Mouse (Mus musculus) c-Kit-positive CD71-positive TER-119-negative erythroid progenitor cells, embryonic 14.5 days (primary cell): ENCODE data around the gene Incenp.
"Not testable (repeated sequence)": the region's sequence is repeated elsewhere in the genome, so short reads cannot be mapped to it uniquely, and the experiment has no call there.

Experiments
- DNase-seq: peaks from one replicate; pipeline ENCODE4 v3.0.0-alpha.2; 2013; ENCODE audit warnings: low read depth

The Incenp gene

GRCm38 (mm10) chr19:9899072-9899779 is at the start of gene Incenp:
TSS of gene Incenp (minus strand) at chr19:9899551.
- peak; percentile 98 for DNase-seq

- no peak for DNase-seq
Observed at GRCm38 (mm10) chr19:9946986-9947385, 47.6 kb upstream of the Incenp start.

GRCm38 (mm10) chr19:9945800-9946564 is 46.6 kb upstream of the Incenp start:
- DNase-seq = no peak

- DNase-seq = no peak
Observed at GRCm38 (mm10) chr19:9942539-9943533, 43.5 kb upstream of the Incenp start.

- DNase-seq = no peak
Observed at GRCm38 (mm10) chr19:9941809-9942208, 42.5 kb upstream of the Incenp start.

GRCm38 (mm10) chr19:9940903-9941302 is 41.6 kb upstream of the Incenp start:
- DNase-seq = no peak

GRCm38 (mm10) chr19:9939841-9940240 is 40.5 kb upstream of the Incenp start:
- DNase-seq = no peak

GRCm38 (mm10) chr19:9938824-9939303 is 39.5 kb upstream of the Incenp start:
- peak; percentile 57 for DNase-seq

GRCm38 (mm10) chr19:9938156-9938823 is 38.9 kb upstream of the Incenp start:
- no peak for DNase-seq

- no peak for DNase-seq
Observed at GRCm38 (mm10) chr19:9937428-9937827, 38.1 kb upstream of the Incenp start.

- DNase-seq = no peak
Observed at GRCm38 (mm10) chr19:9936579-9936978, 37.2 kb upstream of the Incenp start.

GRCm38 (mm10) chr19:9933908-9934307 is 34.6 kb upstream of the Incenp start:
- no peak for DNase-seq

GRCm38 (mm10) chr19:9931167-9931607 is 31.8 kb upstream of the Incenp start:
- DNase-seq = not testable (repeated sequence)

GRCm38 (mm10) chr19:9928089-9928488 is 28.7 kb upstream of the Incenp start:
- DNase-seq = no peak

- DNase-seq = no peak
Observed at GRCm38 (mm10) chr19:9924769-9925272, 25.5 kb upstream of the Incenp start.

- DNase-seq = no peak
Observed at GRCm38 (mm10) chr19:9924034-9924768, 24.9 kb upstream of the Incenp start.

GRCm38 (mm10) chr19:9923048-9923447 is 23.7 kb upstream of the Incenp start:
- DNase-seq = no peak

- no peak for DNase-seq
Observed at GRCm38 (mm10) chr19:9922228-9922627, 22.9 kb upstream of the Incenp start.

- peak; percentile 45 for DNase-seq
Observed at GRCm38 (mm10) chr19:9920835-9921784, 21.8 kb upstream of the Incenp start.
